Mouse (Mus musculus) MEL (cell line): ENCODE results near the gene Gli1. TPM values are rescaled to one million over a fixed set of nuclear protein-coding genes. Genes with fewer than 3 reads are reported as not detected.

Source experiments
- DNase-seq: peaks from one replicate; pipeline ENCODE4 v3.0.0; 2011; ENCODE audit warnings: low read depth, low spot score
- H3K27ac ChIP-seq: 2 replicates; pipeline ENCODE4 v1.5.1; 2012; ENCODE audit warnings: low read depth, mild to moderate bottlenecking, control low read depth, low read length, moderate library complexity; ENCODE audit not compliant: control insufficient read depth
- H3K27me3 ChIP-seq, 2 experiments: fragments of 150-350 bp in 1 of 2; sonication (generic) in 1 of 2; 2 replicates each; pipeline ENCODE4 v1.6.1; 2012; ENCODE audit warnings: low read length in 2 of 2, mild to moderate bottlenecking in 2 of 2, improper control_type of control experiment in 1 of 2, moderate library complexity in 1 of 2; ENCODE audit not compliant: insufficient read depth in 2 of 2, control insufficient read depth in 1 of 2
- H3K36me3 ChIP-seq, 2 experiments: 2 replicates each; pipeline ENCODE4 v1.6.1; 2012 to 2014; ENCODE audit warnings: low read length in 2 of 2, improper control_type of control experiment in 1 of 2, inconsistent platforms in 1 of 2, mild to moderate bottlenecking in 1 of 2; ENCODE audit not compliant: insufficient read depth in 2 of 2, control insufficient read depth in 1 of 2
- H3K4me1 ChIP-seq, 2 experiments: fragments of 150-350 bp in 1 of 2; sonication (generic) in 1 of 2; 2 replicates each; pipeline ENCODE4 v1.6.1; 2012; ENCODE audit warnings: low read length in 2 of 2, improper control_type of control experiment in 1 of 2, mild to moderate bottlenecking in 1 of 2; ENCODE audit not compliant: insufficient read depth in 2 of 2, control insufficient read depth in 1 of 2
- H3K4me3 ChIP-seq, 2 experiments: fragments of 150-350 bp in 1 of 2; sonication (generic) in 1 of 2; 2 replicates each; pipeline ENCODE4 v1.5.1; 2012; ENCODE audit warnings: low read depth in 2 of 2, low read length in 2 of 2, mild to moderate bottlenecking in 2 of 2, moderate library complexity in 2 of 2, control low read depth in 1 of 2, improper control_type of control experiment in 1 of 2; ENCODE audit not compliant: control insufficient read depth in 1 of 2, insufficient read depth in 1 of 2
- H3K79me2 ChIP-seq: 2 replicates; pipeline ENCODE4 v1.6.1; 2012; ENCODE audit warnings: mild to moderate bottlenecking, low read length, moderate library complexity; ENCODE audit not compliant: control insufficient read depth, poor library complexity, insufficient read depth
- H3K9ac ChIP-seq: 2 replicates; pipeline ENCODE4 v1.6.1; 2012; ENCODE audit warnings: low read depth, mild to moderate bottlenecking, control low read depth, low read length, moderate library complexity; ENCODE audit not compliant: control insufficient read depth, poor library complexity, severe bottlenecking
- H3K9me3 ChIP-seq: fragments of 150-350 bp; sonication (generic); replicated peaks from 2 replicates; pipeline ENCODE4 v1.6.1; 2012; ENCODE audit warnings: mild to moderate bottlenecking, low read length, improper control_type of control experiment, moderate library complexity; ENCODE audit not compliant: insufficient read depth
- CHD1 ChIP-seq: IDR thresholded peaks from 2 replicates; pipeline ENCODE4 v1.6.1; 2012; ENCODE audit warnings: low read depth, mild to moderate bottlenecking, inconsistent platforms, low read length, improper control_type of control experiment
- CHD2 ChIP-seq: IDR thresholded peaks from 2 replicates; pipeline ENCODE4 v1.6.1; 2011; ENCODE audit warnings: low read length, improper control_type of control experiment
- CTCF ChIP-seq, 3 experiments: IDR thresholded peaks in 2 of 3; conservative IDR thresholded peaks in 1 of 3; 2 replicates each; pipeline ENCODE4 v1.5.1; 2011 to 2012; ENCODE audit warnings: low read length in 3 of 3, low read depth in 2 of 3, mild to moderate bottlenecking in 2 of 3, improper control_type of control experiment in 1 of 3, inconsistent platforms in 1 of 3, mixed read lengths in 1 of 3, moderate library complexity in 1 of 3; ENCODE audit not compliant: control insufficient read depth in 1 of 3, insufficient read depth in 1 of 3, poor library complexity in 1 of 3, severe bottlenecking in 1 of 3
- ELF1 ChIP-seq: IDR thresholded peaks from 2 replicates; pipeline ENCODE4 v1.6.1; 2014; ENCODE audit warnings: low read depth, mild to moderate bottlenecking, inconsistent platforms, low read length, improper control_type of control experiment, moderate library complexity
- ETS1 ChIP-seq: IDR thresholded peaks from 2 replicates; pipeline ENCODE4 v1.6.1; 2012; ENCODE audit warnings: low read depth, mild to moderate bottlenecking, inconsistent platforms, low read length, improper control_type of control experiment, moderate library complexity
- GABPA ChIP-seq: IDR thresholded peaks from 2 replicates; pipeline ENCODE4 v1.6.1; 2012; ENCODE audit warnings: low read depth, mild to moderate bottlenecking, inconsistent platforms, low read length, improper control_type of control experiment, moderate library complexity
- JUND ChIP-seq: IDR thresholded peaks from 2 replicates; pipeline ENCODE4 v1.6.1; 2011; ENCODE audit warnings: low read depth, mild to moderate bottlenecking, improper control_type of control experiment, low read length
- KAT2A ChIP-seq: conservative IDR thresholded peaks from 2 replicates; pipeline ENCODE4 v1.6.1; 2012; ENCODE audit warnings: low read depth, low read length, improper control_type of control experiment, inconsistent platforms
- MAX ChIP-seq: IDR thresholded peaks from 2 replicates; pipeline ENCODE4 v1.6.1; 2011; ENCODE audit warnings: low read length, improper control_type of control experiment
- MXI1 ChIP-seq: IDR thresholded peaks from 2 replicates; pipeline ENCODE4 v1.6.1; 2011; ENCODE audit warnings: mild to moderate bottlenecking, low read depth, low read length, improper control_type of control experiment
- MYB ChIP-seq: IDR thresholded peaks from 2 replicates; pipeline ENCODE4 v1.6.1; 2011; ENCODE audit warnings: mild to moderate bottlenecking, low read depth, low read length, improper control_type of control experiment
- MYC ChIP-seq: IDR thresholded peaks from 2 replicates; pipeline ENCODE4 v1.6.1; 2011; ENCODE audit warnings: low read depth, mild to moderate bottlenecking, low read length, improper control_type of control experiment, moderate library complexity
- POLR2A ChIP-seq, 2 experiments: IDR thresholded peaks; 2 replicates each; pipeline ENCODE4 v1.6.1; 2011 to 2012; ENCODE audit warnings: low read length in 2 of 2, mild to moderate bottlenecking in 2 of 2, control low read depth in 1 of 2, improper control_type of control experiment in 1 of 2, low read depth in 1 of 2, moderate library complexity in 1 of 2; ENCODE audit not compliant: control insufficient read depth in 1 of 2, insufficient read depth in 1 of 2, poor library complexity in 1 of 2
- POLR2AphosphoS2 ChIP-seq: IDR thresholded peaks from 2 replicates; pipeline ENCODE4 v1.6.1; 2011; ENCODE audit warnings: low read length, improper control_type of control experiment
- POLR2AphosphoS5 ChIP-seq: IDR thresholded peaks from 2 replicates; pipeline ENCODE4 v1.6.1; 2012; ENCODE audit warnings: low read depth, borderline replicate concordance, mild to moderate bottlenecking, inconsistent platforms, low read length, moderate library complexity, mixed read lengths
- RAD21 ChIP-seq: IDR thresholded peaks from 2 replicates; pipeline ENCODE4 v1.6.1; 2011; ENCODE audit warnings: mild to moderate bottlenecking, low read depth, low read length, improper control_type of control experiment
- RCOR1 ChIP-seq: IDR thresholded peaks from 2 replicates; pipeline ENCODE4 v1.6.1; 2012; ENCODE audit warnings: low read depth, mild to moderate bottlenecking, inconsistent platforms, low read length, improper control_type of control experiment
- SMC3 ChIP-seq: IDR thresholded peaks from 2 replicates; pipeline ENCODE4 v1.6.1; 2011; ENCODE audit warnings: low read depth, low read length, improper control_type of control experiment
- TAL1 ChIP-seq: IDR thresholded peaks from 2 replicates; pipeline ENCODE4 v1.6.1; 2012; ENCODE audit warnings: mild to moderate bottlenecking, inconsistent platforms, low read length, moderate library complexity, mixed read lengths
- TBP ChIP-seq: IDR thresholded peaks from 2 replicates; pipeline ENCODE4 v1.8.0; 2011; ENCODE audit warnings: low read depth, low read length, improper control_type of control experiment
- TCF12 ChIP-seq: IDR thresholded peaks from 2 replicates; pipeline ENCODE4 v1.6.1; 2014; ENCODE audit warnings: low read depth, mild to moderate bottlenecking, inconsistent platforms, low read length, improper control_type of control experiment, moderate library complexity
- UBTF ChIP-seq: IDR thresholded peaks from 2 replicates; pipeline ENCODE4 v1.6.1; 2012; ENCODE audit warnings: low read depth, mild to moderate bottlenecking, inconsistent platforms, low read length, improper control_type of control experiment, moderate library complexity, borderline replicate concordance; ENCODE audit not compliant: insufficient read depth
- USF1 ChIP-seq: IDR thresholded peaks from 2 replicates; pipeline ENCODE4 v1.6.1; 2014; ENCODE audit warnings: low read depth, mild to moderate bottlenecking, inconsistent platforms, low read length, improper control_type of control experiment, moderate library complexity
- ZC3H11A ChIP-seq: IDR thresholded peaks from 2 replicates; pipeline ENCODE4 v1.6.1; 2012; ENCODE audit warnings: low read depth, mild to moderate bottlenecking, inconsistent platforms, low read length, improper control_type of control experiment
- polyA plus RNA-seq, 2 experiments: library from polyadenylated mRNA; stranded (reverse) in 1 of 2; unstranded in 1 of 2; fragments of >175 nt in 1 of 2; fragments of >200 nt in 1 of 2; gene quantifications; 2 replicates each; pipeline versions ENCODE4 v1.2.1 to v1.2.4; 2012; ENCODE audit warnings: low replicate concordance in 2 of 2, low read depth in 1 of 2; ENCODE audit not compliant: insufficient read length in 2 of 2, insufficient read depth in 1 of 2, missing spikeins in 1 of 2
- total RNA-seq: library from RNA; depleted of rRNA; stranded (reverse); fragments of 300-350 nt; gene quantifications from 2 replicates; pipeline ENCODE4 v1.2.3, GENCODE M21; 2012

Gli1 gene
- total and polyA plus RNA-seq, 3 experiments: 1.3 to 8.0 TPM; not detected in 1

GRCm38 (mm10) chr10:127346173-127346572 lies 4.4 kb upstream of the Gli1 start:
- Histone ChIP-seq H3K9me3 (no peaks in the 10 kb centered on the region), H3K36me3 (no peaks in the 10 kb centered on the region), H3K9ac (no peak overlapping the region), H3K27ac (no peak overlapping the region), H3K27me3 (no peaks in the 10 kb centered on the region), H3K79me2 (no peaks in the 10 kb centered on the region), H3K4me1 (peaks cover 0 to 16% of the 10 kb centered on the region in 2 experiments; a peak in 2 of 4 replicates), H3K4me3 (no peak overlapping the region)
- no peak for DNase-seq
- no peak for TF ChIP-seq ZC3H11A
- no peak for TF ChIP-seq POLR2AphosphoS2
- no peak for TF ChIP-seq MXI1
- no peak for TF ChIP-seq CHD1
- no peak for TF ChIP-seq CHD2
- no peak for TF ChIP-seq KAT2A
- TF ChIP-seq ELF1: no peak
- no peak for TF ChIP-seq POLR2AphosphoS5
- TF ChIP-seq, all 39 proteins: peak for 0

DNA sequence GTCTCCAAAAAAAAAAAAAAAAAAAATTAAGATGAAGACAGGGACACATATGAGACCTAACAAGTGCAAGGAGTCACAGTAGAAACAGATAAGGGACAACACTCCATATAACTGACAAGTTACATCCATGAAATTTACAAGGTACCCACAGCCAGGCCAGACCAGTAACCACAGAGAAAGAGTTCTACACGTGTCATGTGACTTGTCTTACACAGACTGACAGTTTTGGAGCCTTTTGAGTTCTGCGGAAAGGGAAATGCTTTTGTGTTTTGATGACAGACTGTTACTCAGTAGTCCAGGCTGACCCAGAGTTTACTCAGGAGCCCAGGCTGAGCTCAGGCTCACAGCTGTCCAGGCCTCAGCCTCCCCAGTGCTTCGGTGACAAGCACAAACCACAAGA lies 1.3 kb upstream of the Gli1 start:
- H3K36me3 ChIP-seq: peaks cover 0 to 2% of the 10 kb centered on the region in 2 experiments; a peak in 1 of 4 replicates
- DNase-seq: no peak
- H3K9ac ChIP-seq: no peak overlapping the region
- H3K27ac ChIP-seq: no peak overlapping the region
- H3K27me3 ChIP-seq: no peaks in the 10 kb centered on the region
- TF ChIP-seq SMC3 (no peak), USF1 (0 out of 2 replicates have a peak, but pooled peaks have one; percentile 21)
- H3K9me3 ChIP-seq: no peaks in the 10 kb centered on the region
- no peaks in the 10 kb centered on the region; the same call in 1 of the 2 replicates for H3K79me2 ChIP-seq
- 0 out of 4 replicates have a peak, but pooled peaks cover 0 to 3% of the 10 kb centered on the region in 2 experiments for H3K4me1 ChIP-seq
- no peak overlapping the region for H3K4me3 ChIP-seq

DNA sequence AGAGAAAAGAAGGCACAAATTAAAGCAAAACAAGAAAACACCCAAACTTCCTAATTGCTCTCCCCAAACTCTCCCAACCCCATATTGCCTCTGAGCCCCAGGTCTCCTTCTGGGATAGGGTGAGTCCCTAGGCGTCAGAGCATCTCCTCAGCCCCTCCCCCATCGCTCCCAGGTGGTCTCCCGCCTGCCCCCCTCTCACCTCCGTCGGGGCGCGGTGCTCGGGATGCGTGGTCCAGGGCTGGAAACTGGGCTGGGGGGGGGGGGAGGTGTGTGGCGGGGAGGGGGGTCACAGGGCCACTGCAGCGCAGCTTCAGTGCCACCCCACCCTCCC lies 449 bp downstream of the Gli1 start:
- Histone ChIP-seq H3K36me3 (peaks cover 0 to 2% of the 10 kb centered on the region in 2 experiments; a peak in 1 of 4 replicates), H3K9me3 (no peaks in the 10 kb centered on the region)
- DNase-seq: no peak
- no peak for TF ChIP-seq TAL1
- no peak for TF ChIP-seq MAX
- no peak for TF ChIP-seq POLR2AphosphoS5
- no peak for TF ChIP-seq SMC3
- TF ChIP-seq CTCF (IDR thresholded peaks at IDR 0.05 in 2 of 3, conservative IDR thresholded peaks at IDR 0.05 in 1 of 3; ENCODE audit: control insufficient read depth in 1 of 3, insufficient read depth in 1 of 3, low read depth in 2 of 3, low read length in 3 of 3, poor library complexity in 1 of 3, severe bottlenecking in 1 of 3): no peak
- TF ChIP-seq GABPA: no peak
- no peak for TF ChIP-seq RCOR1
- no peak for TF ChIP-seq MYB
- no peak for TF ChIP-seq ZC3H11A
- no peak for TF ChIP-seq TBP
- no peak for TF ChIP-seq MYC
- no peak for TF ChIP-seq TCF12
- no peak for TF ChIP-seq ELF1
- no peak for TF ChIP-seq JUND
- no peak for TF ChIP-seq UBTF
- no peak for TF ChIP-seq USF1
- no peak for TF ChIP-seq ETS1
- TF ChIP-seq POLR2A (IDR thresholded peaks at IDR 0.05; ENCODE audit: control insufficient read depth in 1 of 2, insufficient read depth in 1 of 2, low read depth in 1 of 2, low read length in 2 of 2, poor library complexity in 1 of 2): no peak
- no peak for TF ChIP-seq RAD21
- no peak for TF ChIP-seq CHD2
- TF ChIP-seq, all 39 proteins: peak for 0
- Histone ChIP-seq H3K4me3 (peak overlapping the region; percentile 38 to 55; a peak in 3 of 4 replicates), H3K9ac (peak overlapping the region; percentile 57), H3K27ac (no peak overlapping the region), H3K79me2 (no peaks in the 10 kb centered on the region; the same call in 1 of the 2 replicates), H3K4me1 (0 out of 4 replicates have a peak, but pooled peaks cover 0 to 3% of the 10 kb centered on the region in 2 experiments), H3K27me3 (no peaks in the 10 kb centered on the region)
